Mouse (Mus musculus) erythroblast, embryonic 14.5 days (primary cell): Measurements from ENCODE around the gene Prps1l1.

Experiments
- GATA1 ChIP-seq: IDR thresholded peaks from 2 replicates; pipeline ENCODE4 v1.6.1; 2012; ENCODE audit warnings: low read length, inconsistent platforms, mixed read lengths
- TAL1 ChIP-seq: IDR thresholded peaks from 3 replicates; pipeline ENCODE4 v1.6.1; 2012; ENCODE audit warnings: low read length, inconsistent platforms, mixed read lengths

DNA sequence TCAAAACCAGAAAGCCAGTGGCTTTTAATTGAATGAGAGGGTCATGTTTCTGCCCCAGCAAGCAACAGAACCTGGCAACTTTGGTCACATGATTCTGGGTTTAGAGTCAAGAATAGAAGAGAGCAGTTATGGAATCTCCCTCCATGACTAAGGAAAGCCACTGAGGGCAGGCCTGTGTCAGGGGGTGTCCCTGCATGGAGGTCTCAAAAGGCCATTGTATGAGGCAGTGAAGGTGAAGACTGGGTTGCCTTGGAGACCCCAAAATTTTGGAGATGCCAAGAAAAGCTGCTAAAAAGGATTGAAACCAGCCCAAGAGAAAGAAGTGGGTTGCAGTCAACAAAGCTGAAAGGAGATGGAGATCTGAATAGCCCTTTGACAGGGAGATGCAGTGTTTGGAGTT is 21.2 kb downstream of the Prps1l1 start:
- TF ChIP-seq GATA1, result no peak
- no peak for TF ChIP-seq TAL1
